Mouse (Mus musculus): ENCODE data around the gene Tomm6. TPM values are rescaled to one million over a fixed set of nuclear protein-coding genes. Genes with fewer than 3 reads are reported as not detected.
"Not testable (repeated sequence)": the region's sequence is repeated elsewhere in the genome, so short reads cannot be mapped to it uniquely, and the experiment has no call there.

The Tomm6 gene
- total RNA-seq, 2 experiments from 2014 or later: 119 to 126 TPM

DNA sequence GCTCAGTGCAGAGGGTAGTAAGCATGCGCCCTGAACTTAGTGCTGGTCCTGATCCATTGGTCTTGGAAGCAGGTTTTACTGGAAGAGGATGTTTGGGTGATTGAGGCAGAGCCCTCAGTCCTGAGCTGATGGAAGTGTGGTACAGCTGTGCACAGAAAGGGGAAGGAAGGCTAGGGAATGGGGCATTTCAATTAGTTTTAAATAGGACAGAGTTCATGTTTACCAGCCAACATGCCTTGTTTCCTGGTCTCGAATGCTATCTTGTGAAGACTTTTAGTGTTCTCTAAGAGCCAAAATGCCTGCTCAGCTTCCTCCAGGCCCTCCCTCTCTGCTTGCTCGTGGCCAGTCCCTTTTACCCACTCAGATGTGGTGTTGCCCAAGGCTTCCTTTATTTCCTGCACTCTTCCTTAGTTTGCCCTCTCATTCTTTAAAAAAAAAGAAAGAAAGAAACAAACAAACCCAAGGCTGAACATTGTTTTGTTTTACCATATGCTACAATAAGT, 29.4 kb downstream of the Tomm6 start:
- intact Hi-C loops (cut with DNase I): no loop called here
- DNase-seq: no peak

DNA sequence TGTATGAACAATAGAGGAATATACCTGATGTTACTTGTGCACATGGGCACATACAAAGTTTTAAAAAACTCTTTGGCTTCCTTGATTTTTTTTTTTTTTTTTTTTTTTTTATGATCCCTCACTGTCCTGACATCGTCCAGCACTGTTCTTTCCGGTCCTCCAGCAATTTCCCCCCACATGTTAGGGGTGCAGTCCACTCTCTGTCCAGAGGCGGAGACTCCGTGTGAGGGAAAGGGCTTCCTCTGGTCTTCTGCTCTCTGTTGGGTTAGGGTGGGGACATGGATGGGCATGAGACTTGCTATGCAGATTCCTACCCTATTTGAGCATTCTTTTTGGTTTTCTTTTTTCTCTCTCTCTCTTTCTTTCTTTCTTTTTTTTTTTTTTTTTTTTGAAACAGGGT, 30.3 kb downstream of the Tomm6 start:
- intact Hi-C loops (cut with DNase I): no loop called here
- no peak for DNase-seq

DNA sequence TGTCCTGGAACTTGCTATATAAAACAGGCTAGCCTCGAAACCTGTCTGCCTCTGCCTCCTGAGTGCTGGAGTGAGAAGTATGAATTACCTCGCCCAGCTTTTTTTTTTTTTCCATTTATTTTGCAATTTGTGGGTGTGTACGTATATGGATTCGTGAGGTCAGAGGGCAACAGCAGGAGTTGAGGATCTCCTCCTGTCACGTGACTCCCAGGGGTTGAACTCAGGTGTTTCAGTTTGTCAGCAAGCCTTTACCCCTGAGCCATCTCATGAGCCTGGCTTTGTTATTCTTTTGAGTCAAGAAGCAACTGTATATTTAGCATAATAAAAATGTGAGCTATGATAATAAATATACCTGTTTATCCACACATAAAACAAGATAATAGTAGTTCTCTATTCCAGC, 32.5 kb downstream of the Tomm6 start:
- intact Hi-C loops (cut with DNase I): no loop called here

GRCm38 (mm10) chr17:47654346-47654745, 33.8 kb downstream of the Tomm6 start:
- intact Hi-C loops (cut with DNase I); DNase-seq: not testable (repeated sequence)

More for the DNA sequence above, 32.5 kb downstream of the Tomm6 start:
- no peak for DNase-seq

GRCm38 (mm10) chr17:47651953-47652352, 36.2 kb downstream of the Tomm6 start:
- no peak for DNase-seq
- intact Hi-C loops (cut with DNase I): no loop called here

DNA sequence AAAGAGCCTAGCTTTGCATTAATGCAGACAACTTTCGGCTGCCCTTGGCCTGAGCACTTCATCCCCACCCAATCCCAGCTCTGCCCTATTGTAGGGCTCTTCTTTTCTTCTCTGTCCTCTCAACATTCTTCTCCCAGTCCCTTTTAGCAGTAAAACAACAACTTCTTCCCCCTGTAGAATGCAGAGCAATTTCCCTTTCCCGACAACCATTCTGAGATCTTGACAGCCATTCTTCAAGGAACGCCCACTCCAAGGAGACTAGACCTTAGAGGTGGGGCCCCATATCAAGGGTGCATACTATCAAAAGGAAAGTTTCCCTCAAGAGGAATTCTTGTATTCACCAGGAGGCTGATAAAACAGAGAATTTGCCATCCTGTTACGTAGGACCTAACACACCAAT, 39.2 kb downstream of the Tomm6 start:
- no peak for DNase-seq
- intact Hi-C loops (cut with DNase I): no loop called here

- intact Hi-C loops (cut with DNase I): loop anchor here (2.0 kb wide), 1 partner anchor 30 kb away; no protein-coding TSS in a partner anchor
These were observed 41.5 kb downstream of the Tomm6 start for GRCm38 (mm10) chr17:47646683-47647082.

GRCm38 (mm10) chr17:47642992-47643391, 45.2 kb downstream of the Tomm6 start:
- no peak for DNase-seq
- intact Hi-C loops (cut with DNase I): no loop called here

More at GRCm38 (mm10) chr17:47646683-47647082, 41.5 kb downstream of the Tomm6 start:
- peak; percentile 44 to 59 for DNase-seq

Other genes starting within 250 kb of the Tomm6 start
- gene Taf8, start 186.1 kb downstream of the Tomm6 start, total RNA-seq (2021): 10 to 100 TPM; 12.0 to 13.6 TPM
- 10 to 100 TPM; 79.8 to 88.7 TPM for gene Ccnd3, start 183.3 kb downstream of the Tomm6 start, total RNA-seq (2021)
- gene Bysl, start 76.9 kb downstream of the Tomm6 start, total RNA-seq (2021): 10 to 100 TPM; 14.2 to 14.3 TPM
- 10 to 100 TPM; 15.8 to 17.8 TPM for gene Med20, start 76.8 kb downstream of the Tomm6 start, total RNA-seq (2021)
- 1 to 10 TPM; 2.1 to 3.5 TPM for gene Gm20517, start 76.8 kb downstream of the Tomm6 start, total RNA-seq (2021)
- gene Usp49, start 57.7 kb downstream of the Tomm6 start, total RNA-seq (2021): 1 to 10 TPM; 3.9 to 4.4 TPM
- gene Frs3, start 644 bp upstream of the Tomm6 start, total RNA-seq (2021): 1 to 10 TPM; 4.0 to 4.3 TPM
- gene Gm21981, start 6.1 kb upstream of the Tomm6 start, total RNA-seq (2021): under 1 TPM; 0.50 to 0.70 TPM
- gene Prickle4, start 6.3 kb upstream of the Tomm6 start, total RNA-seq (2021): 1 to 10 TPM; 2.1 to 4.8 TPM
- gene Pgc, start 38.5 kb upstream of the Tomm6 start, total RNA-seq (2021): not detected
- 10 to 100 TPM; 39.9 to 44.8 TPM for gene Tfeb, start 48.6 kb upstream of the Tomm6 start, total RNA-seq (2021)
- gene Mdfi, start 146.3 kb upstream of the Tomm6 start, total RNA-seq (2021): 1 to 10 TPM in 1 of 2 experiments, under 1 TPM in 1; 0.81 to 3.1 TPM
- gene Foxp4, start 236.3 kb upstream of the Tomm6 start, total RNA-seq (2021): 10 to 100 TPM in 1 of 2 experiments, 1 to 10 TPM in 1; 9.5 to 11.3 TPM

All from heart, postnatal 36 days (tissue).